Mouse (Mus musculus): ENCODE measurements at regions not wholly inside any gene's neighbourhood (a gene's known extent, or its start where the extent isn't known, plus 50 kb on each side); places are given as distances from the start of the nearest gene placed in this dataset.

GRCm38 (mm10) chr4:33552856-33553255, 242.7 kb downstream of the Rngtt start:
- no peak for DNase-seq (ENCODE audit: low spot score)
- Histone ChIP-seq H3K4me2 (ENCODE audit: low read depth, low read length) (0 out of 2 replicates have a peak overlapping the region, but pooled peaks have one; percentile 2), H3K9me3 (ENCODE audit: low read length) (no peaks in the 10 kb centered on the region; the same call in 1 of the 2 replicates), H3K27ac (no peak overlapping the region), H3K36me3 (ENCODE audit: insufficient read depth, low read length) (no peaks in the 10 kb centered on the region), H3K4me1 (ENCODE audit: insufficient read depth, low read length) (peaks cover 10% of the 10 kb centered on the region; the same call in 1 of the 2 replicates), H3K27me3 (ENCODE audit: insufficient read depth, low read length) (no peaks in the 10 kb centered on the region), H3K9ac (replicated peaks; ENCODE audit: low read length) (no peak overlapping the region), H3K4me3 (ENCODE audit: low read length) (no peak overlapping the region)
- TF ChIP-seq CTCF (IDR thresholded peaks at IDR 0.05; ENCODE audit: low read depth), result no peak
- WGBS, result 31% methylated on average over 9 of the region's 9 CpGs
- ATAC-seq, result no peak

GRCm38 (mm10) chr4:33554606-33555005, 244.5 kb downstream of the Rngtt start:
- 26% methylated on average over 6 of the region's 6 CpGs for WGBS

GRCm38 (mm10) chr4:33555231-33555933, 245.3 kb downstream of the Rngtt start:
- H3K9me3 ChIP-seq (ENCODE audit: low read length), result no peaks in the 10 kb centered on the region; the same call in 1 of the 2 replicates
- ATAC-seq (no peak), DNase-seq (ENCODE audit: low spot score) (no peak)

More at GRCm38 (mm10) chr4:33554606-33555005, 244.5 kb downstream of the Rngtt start:
- Histone ChIP-seq H3K9ac (replicated peaks; ENCODE audit: low read length) (no peak overlapping the region), H3K27ac (no peak overlapping the region), H3K36me3 (ENCODE audit: insufficient read depth, low read length) (no peaks in the 10 kb centered on the region), H3K9me3 (ENCODE audit: low read length) (no peaks in the 10 kb centered on the region; the same call in 1 of the 2 replicates), H3K4me1 (ENCODE audit: insufficient read depth, low read length) (peaks cover 10% of the 10 kb centered on the region; the same call in 1 of the 2 replicates), H3K4me3 (ENCODE audit: low read length) (no peak overlapping the region), H3K4me2 (ENCODE audit: low read depth, low read length) (no peak overlapping the region), H3K27me3 (ENCODE audit: insufficient read depth, low read length) (no peaks in the 10 kb centered on the region)
- DNase-seq (ENCODE audit: low spot score) (no peak), ATAC-seq (no peak)
- no peak for TF ChIP-seq CTCF (IDR thresholded peaks at IDR 0.05; ENCODE audit: low read depth)

GRCm38 (mm10) chr4:33555966-33556365, 245.9 kb downstream of the Rngtt start:
- Histone ChIP-seq H3K27me3 (ENCODE audit: insufficient read depth, low read length) (no peaks in the 10 kb centered on the region), H3K9ac (replicated peaks; ENCODE audit: low read length) (no peak overlapping the region), H3K36me3 (ENCODE audit: insufficient read depth, low read length) (no peaks in the 10 kb centered on the region), H3K4me2 (ENCODE audit: low read depth, low read length) (0 out of 2 replicates have a peak overlapping the region, but pooled peaks have one; percentile 8), H3K4me3 (ENCODE audit: low read length) (no peak overlapping the region), H3K4me1 (ENCODE audit: insufficient read depth, low read length) (peaks cover 10% of the 10 kb centered on the region; the same call in 1 of the 2 replicates), H3K9me3 (ENCODE audit: low read length) (no peaks in the 10 kb centered on the region; the same call in 1 of the 2 replicates), H3K27ac (no peak overlapping the region)
- WGBS, result 17% methylated on average over 12 of the region's 12 CpGs
- DNase-seq (ENCODE audit: low spot score) (no peak), ATAC-seq (no peak)
- no peak for TF ChIP-seq CTCF (IDR thresholded peaks at IDR 0.05; ENCODE audit: low read depth)

More at GRCm38 (mm10) chr4:33555231-33555933, 245.3 kb downstream of the Rngtt start:
- Histone ChIP-seq H3K4me1 (ENCODE audit: insufficient read depth, low read length) (peaks cover 10% of the 10 kb centered on the region; the same call in 1 of the 2 replicates), H3K27ac (no peak overlapping the region), H3K36me3 (ENCODE audit: insufficient read depth, low read length) (no peaks in the 10 kb centered on the region), H3K4me3 (ENCODE audit: low read length) (no peak overlapping the region), H3K27me3 (ENCODE audit: insufficient read depth, low read length) (no peaks in the 10 kb centered on the region), H3K4me2 (ENCODE audit: low read depth, low read length) (0 out of 2 replicates have a peak overlapping the region, but pooled peaks have one; percentile 30), H3K9ac (replicated peaks; ENCODE audit: low read length) (no peak overlapping the region)
- 9% methylated on average over 14 of the region's 14 CpGs for WGBS
- TF ChIP-seq CTCF (IDR thresholded peaks at IDR 0.05; ENCODE audit: low read depth), result no peak

- Histone ChIP-seq H3K9ac (replicated peaks; ENCODE audit: low read length) (no peak overlapping the region), H3K9me3 (ENCODE audit: low read length) (no peaks in the 10 kb centered on the region; the same call in 1 of the 2 replicates), H3K36me3 (ENCODE audit: insufficient read depth, low read length) (no peaks in the 10 kb centered on the region), H3K4me2 (ENCODE audit: low read depth, low read length) (no peak overlapping the region), H3K4me1 (ENCODE audit: insufficient read depth, low read length) (peaks cover 10% of the 10 kb centered on the region; the same call in 1 of the 2 replicates), H3K27me3 (ENCODE audit: insufficient read depth, low read length) (no peaks in the 10 kb centered on the region), H3K27ac (no peak overlapping the region), H3K4me3 (ENCODE audit: low read length) (no peak overlapping the region)
- DNase-seq (ENCODE audit: low spot score) (no peak), ATAC-seq (no peak)
- peak; percentile 19; the same call in 1 of the 2 replicates for TF ChIP-seq CTCF (IDR thresholded peaks at IDR 0.05; ENCODE audit: low read depth)
- 76% methylated on average over 12 of the region's 12 CpGs for WGBS
Observed at GRCm38 (mm10) chr4:33556661-33557540, 246.8 kb downstream of the Rngtt start.

- no peak overlapping the region for H3K4me2 ChIP-seq (ENCODE audit: low read depth, low read length)
- H3K27ac ChIP-seq, result no peak overlapping the region
- no peaks in the 10 kb centered on the region for H3K9me3 ChIP-seq (ENCODE audit: low read length)
- ATAC-seq (no peak), DNase-seq (ENCODE audit: low spot score) (peak; percentile 1)
- no peaks in the 10 kb centered on the region for H3K36me3 ChIP-seq (ENCODE audit: insufficient read depth, low read length)
- 90% methylated on average over 5 of the region's 5 CpGs for WGBS
- no peaks in the 10 kb centered on the region for H3K27me3 ChIP-seq (ENCODE audit: insufficient read depth, low read length)
- H3K4me1 ChIP-seq (ENCODE audit: insufficient read depth, low read length), result no peaks in the 10 kb centered on the region
- no peak overlapping the region for H3K9ac ChIP-seq (replicated peaks; ENCODE audit: low read length)
- no peak overlapping the region for H3K4me3 ChIP-seq (ENCODE audit: low read length)
- TF ChIP-seq CTCF (IDR thresholded peaks at IDR 0.05; ENCODE audit: low read depth), result no peak
Observed at GRCm38 (mm10) chr4:33570274-33570673, 260.2 kb downstream of the Rngtt start.
